Mouse (Mus musculus) liver, embryonic 14.5 days (tissue): ENCODE measurements at regions not wholly inside any gene's neighbourhood (a gene's known extent, or its start where the extent isn't known, plus 50 kb on each side); places are given as distances from the start of the nearest gene placed in this dataset.

Experiments used
- CTCF ChIP-seq: IDR thresholded peaks from 2 replicates; pipeline ENCODE4 v1.5.1; 2016; ENCODE audit warnings: antibody characterized with exemption, low read depth, control low read depth
- EP300 ChIP-seq: IDR thresholded peaks from 2 replicates; pipeline ENCODE4 v1.6.1; 2016; ENCODE audit warnings: antibody characterized with exemption, low read depth

- TF ChIP-seq EP300 (no peak), CTCF (no peak)
Measured at GRCm38 (mm10) chr7:136161526-136161925, 445.4 kb upstream of the Mki67 start.
